Mouse (Mus musculus): ENCODE results near the gene Slc16a12.

- TF ChIP-seq CTCF (IDR thresholded peaks at IDR 0.05; ENCODE audit: control insufficient read depth, insufficient read depth, insufficient read length) (no peak), USF1 (IDR thresholded peaks at IDR 0.05; ENCODE audit: low read depth) (no peak), FOSL1 (IDR thresholded peaks at IDR 0.05; ENCODE audit: insufficient read depth, low read length, poor library complexity, severe bottlenecking) (no peak)
Measured at GRCm38 (mm10) chr19:34705141-34705540, 41.9 kb downstream of the Slc16a12 start.

Data from C2C12 (cell line).